Mouse (Mus musculus) adrenal gland (tissue): ENCODE results near the gene Nav3.

Source experiments
- intact Hi-C: fragments of 180-260 bp; cut with DNase I; formaldehyde crosslinking; loops from one replicate; pipeline ENCODE4 v1.15.1; 2025

Gene Nav3

DNA sequence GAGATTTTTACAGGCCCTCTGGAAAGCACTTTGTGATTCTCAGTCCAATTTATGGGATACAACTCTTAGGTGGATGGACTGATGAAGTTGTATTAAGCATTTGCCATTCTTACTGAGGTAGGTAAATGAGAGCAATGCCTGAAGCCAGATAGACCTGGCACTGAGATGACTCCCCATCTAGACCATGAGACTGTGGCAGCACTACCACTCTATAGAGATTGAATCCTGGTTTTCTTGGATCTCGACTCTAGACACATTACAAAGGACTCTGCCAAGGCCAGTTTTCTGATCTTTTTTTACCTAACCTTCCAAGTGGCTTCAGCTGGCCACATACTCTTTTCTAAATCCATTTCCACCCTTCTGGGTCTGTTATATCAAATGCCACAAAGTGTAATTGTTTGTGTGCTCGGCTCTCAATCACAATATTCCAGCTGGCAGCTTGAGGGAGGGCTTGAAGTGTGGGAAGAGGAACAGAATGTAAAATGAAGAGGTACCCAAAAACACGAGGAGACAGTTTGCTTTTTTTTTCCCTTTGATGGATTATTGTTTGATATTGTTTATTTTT lies 756.2 kb downstream of the Nav3 start:
- intact Hi-C loops = no loop called here

DNA sequence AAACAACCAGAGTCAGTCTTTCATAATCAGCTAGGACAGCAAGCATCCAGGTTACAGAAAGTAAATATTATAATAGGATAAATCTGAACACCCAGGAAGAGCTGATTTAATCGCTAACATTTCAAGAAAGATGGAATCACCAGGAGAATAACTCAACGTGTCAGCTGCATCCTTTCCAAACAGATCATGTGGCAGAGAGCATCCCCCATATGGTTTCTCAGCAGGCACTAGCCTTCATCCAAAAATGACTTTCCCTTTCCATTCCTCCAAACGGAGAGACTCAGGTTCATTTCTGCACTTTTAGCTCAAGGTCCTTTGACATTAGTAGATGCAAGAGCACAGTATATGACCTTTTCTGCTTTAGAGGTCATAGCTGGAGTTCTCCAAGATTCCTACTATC lies 765.4 kb downstream of the Nav3 start:
- intact Hi-C loops = no loop called here

DNA sequence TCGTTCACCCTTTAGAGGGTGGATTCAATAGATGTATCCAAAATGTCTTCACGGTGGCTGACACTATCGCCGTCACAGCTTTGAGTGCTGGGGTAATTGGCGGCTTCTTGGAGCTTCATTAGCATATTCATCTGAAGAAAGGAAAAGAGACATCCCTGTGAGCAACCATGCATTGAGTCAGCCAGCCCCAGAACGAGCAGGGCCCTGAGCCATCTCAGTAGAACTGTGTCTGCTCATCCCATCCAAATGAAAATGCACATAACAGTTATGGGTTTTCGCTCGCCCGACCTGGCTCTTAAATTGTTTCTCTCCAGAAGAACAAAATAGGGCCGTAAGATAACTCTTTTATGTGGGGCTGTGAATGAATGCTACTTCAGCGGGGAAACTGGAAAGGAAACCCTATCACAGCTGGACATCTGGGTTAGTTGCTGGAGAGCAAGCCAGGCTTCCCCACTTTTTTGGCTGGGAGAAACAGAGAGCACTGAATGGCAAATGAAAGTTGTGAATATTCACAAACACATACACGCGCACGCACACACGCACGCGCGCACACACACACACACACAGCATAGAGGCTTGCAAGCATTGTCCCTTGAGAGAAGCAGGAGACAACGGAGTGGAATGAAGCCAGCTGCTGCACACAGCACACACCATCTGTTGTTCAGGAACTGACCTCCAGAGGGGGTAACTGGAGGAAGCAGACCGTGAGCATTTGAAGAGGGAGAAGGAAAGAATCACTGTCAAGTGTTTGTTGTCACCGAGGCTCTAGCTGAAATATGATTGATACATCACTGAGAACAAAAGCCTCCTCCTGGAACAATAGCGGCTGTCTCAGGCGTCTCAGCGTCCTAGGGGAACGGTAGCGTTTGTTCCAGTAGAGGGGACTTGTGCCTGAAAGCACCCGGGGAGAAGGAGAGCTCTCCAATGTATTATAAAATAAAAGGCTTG lies 771.6 kb downstream of the Nav3 start:
- intact Hi-C loops = no loop called here

DNA sequence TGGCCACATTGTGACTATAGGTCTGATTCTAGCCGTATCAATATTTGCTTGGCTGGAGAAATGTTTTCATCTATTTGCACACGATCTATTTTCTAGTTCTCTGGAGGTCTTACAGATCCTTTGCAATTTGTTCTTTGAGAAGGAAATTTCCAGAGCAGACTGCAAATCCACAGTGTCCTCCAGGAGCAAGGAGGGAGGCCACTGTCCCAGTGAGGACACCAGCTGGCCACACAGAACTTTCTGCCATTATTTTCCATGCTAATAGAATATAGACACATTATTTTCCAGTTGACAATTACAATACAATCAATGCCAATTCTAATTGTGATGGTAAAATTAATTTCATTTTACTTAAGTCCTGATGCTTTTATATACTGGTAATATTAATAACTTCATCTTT lies 783.1 kb downstream of the Nav3 start:
- intact Hi-C loops = no loop called here

DNA sequence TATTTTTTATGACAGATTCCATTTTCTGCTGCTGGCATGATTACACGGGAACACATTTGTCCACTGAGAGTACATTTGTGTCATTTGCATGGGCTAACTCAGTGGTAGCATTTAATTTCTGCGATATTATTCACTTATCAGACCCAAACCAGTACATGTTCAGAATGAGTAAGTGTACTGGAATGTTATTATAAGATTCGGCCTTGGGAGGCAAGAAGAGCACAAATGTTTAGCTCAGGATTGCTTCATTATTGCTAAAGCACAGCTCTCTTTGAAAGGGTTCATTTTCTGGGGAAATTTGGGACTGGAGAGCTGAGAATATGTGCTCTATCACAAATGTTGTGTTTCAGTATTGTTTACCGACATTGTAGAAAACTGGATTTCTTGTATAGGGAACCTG lies 788.6 kb downstream of the Nav3 start:
- intact Hi-C loops = no loop called here

DNA sequence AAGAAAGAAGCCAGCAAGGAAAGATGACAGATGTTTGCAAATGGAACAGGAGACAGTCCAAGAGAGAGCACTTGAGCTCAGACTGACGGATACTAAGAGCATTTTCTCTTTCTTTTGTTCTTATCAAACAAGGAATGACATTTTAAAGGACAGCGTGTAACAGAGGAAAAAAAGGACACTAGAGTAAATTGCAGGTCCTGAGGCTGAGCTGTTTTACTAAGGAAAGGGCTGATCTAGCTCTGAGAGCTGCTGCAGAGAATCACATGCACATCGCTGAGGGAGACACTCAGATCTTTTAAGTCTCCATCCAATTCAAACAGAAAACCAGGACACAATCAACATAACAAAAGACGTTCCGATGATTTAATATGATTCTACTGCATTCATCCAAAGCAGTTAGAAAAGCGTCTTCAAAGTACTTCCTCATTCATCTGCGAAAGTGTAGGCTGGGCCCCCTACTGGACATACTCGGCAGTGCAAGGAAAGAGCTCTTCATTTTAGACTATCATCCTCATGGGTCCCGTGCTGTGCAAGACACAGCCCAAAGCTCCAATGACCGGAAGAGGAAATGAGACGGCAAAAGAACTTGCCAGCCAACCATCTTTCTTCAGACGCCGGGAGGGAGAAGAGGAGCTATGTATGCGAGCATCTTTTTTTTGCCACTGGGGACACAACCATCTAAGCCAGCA lies 791.2 kb downstream of the Nav3 start:
- intact Hi-C loops = no loop called here

DNA sequence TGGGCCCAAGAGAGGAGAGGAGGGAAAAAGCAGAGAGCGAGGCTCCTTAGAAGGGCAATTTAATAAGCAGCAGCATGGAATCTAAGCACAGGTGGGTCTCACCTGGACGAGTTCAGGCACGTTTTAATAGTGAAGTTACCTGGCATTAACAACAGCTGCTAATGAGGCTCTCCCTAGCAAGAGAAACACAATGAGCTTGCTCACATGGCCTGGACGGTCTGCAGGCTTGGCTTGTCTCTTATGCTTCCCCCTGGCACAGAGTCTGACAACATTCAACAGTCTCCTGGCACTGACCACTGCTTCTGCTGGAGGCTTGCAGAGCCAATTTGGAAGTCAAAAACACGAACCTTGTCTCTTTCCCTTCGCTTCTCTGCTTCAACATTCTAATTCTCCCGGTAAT lies 804.5 kb downstream of the Nav3 start:
- intact Hi-C loops = no loop called here

DNA sequence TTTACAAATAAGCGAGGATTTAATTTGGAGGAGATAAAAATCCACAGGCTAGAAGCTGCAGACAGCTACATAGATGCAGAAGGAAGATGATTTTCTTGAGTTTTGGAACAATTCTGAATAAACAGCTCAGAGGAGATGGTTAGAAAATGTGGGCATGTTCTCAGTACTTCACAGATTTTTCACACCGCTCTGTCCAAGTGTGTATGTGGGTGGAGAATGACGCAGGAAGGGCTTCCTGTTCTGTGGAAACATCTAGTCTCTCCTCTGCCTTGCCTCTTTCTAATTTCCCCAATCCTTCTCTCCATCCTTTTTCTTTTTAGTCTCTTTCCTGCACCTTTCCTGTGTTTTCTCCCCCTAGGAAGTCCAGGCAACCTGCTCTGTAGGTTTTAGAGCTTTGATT lies 812.4 kb downstream of the Nav3 start:
- intact Hi-C loops = no loop called here

DNA sequence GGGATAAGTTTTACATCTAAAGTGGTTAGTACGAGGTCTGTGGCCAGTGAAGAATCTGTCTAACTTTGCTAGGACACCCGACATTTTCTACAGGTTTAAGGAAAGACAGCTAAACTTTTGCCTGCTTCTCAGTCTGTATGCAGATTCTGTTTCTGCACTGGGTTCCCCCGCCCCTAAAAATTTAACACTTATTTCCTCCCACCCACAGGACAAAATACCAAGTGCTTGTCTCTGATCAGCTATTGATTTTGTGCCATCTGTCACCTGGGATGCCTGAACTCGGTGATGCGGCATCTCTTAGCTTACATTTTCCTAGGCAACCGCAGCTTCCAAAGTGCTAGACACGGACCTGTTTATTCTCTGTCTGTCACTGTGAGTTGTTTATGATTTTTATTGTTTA lies 814.2 kb downstream of the Nav3 start:
- intact Hi-C loops = no loop called here

DNA sequence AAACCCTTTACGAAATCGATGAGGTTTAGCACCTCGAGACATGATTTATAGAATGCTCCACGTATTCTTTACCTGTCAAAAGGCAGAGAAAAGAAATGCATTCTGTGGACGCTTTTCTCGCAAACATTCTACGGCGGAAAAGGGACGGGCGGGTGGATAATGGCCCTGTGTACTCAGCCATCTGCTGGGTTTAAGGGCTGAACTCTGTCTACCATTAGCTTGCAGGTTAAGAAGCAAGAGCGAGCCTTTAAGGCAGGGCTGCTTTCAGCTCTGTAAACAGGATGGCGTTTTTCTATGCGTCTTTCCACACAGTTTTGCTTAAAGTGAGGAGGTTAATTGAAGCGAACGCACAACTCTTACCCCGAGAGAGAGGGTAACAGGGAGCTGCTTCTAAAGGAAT lies 818.3 kb downstream of the Nav3 start:
- intact Hi-C loops = no loop called here
